Mouse (Mus musculus) limb, embryonic 14.5 days (tissue): ENCODE results near the gene Chac1. TPM values are rescaled to one million over a fixed set of nuclear protein-coding genes. Genes with fewer than 3 reads are reported as not detected.

Experiments used
- ATAC-seq: fragments of 200-750 bp; cut with Nextera tagmentation; 2 replicates; pipeline ENCODE4 v1.8.0; 2017; ENCODE audit warnings: low read depth, moderate number of reproducible peaks, moderate TSS enrichment; ENCODE audit not compliant: low FRiP score
- DNase-seq: peaks from one replicate; pipeline ENCODE4 v3.0.0-alpha.2; 2015; ENCODE audit warnings: low spot score
- H3K27ac ChIP-seq: fragments of 300-500 bp; sonication (generic); replicated peaks from 2 replicates; pipeline ENCODE4 v1.5.1; 2014; ENCODE audit warnings: low read depth, mild to moderate bottlenecking, low read length, moderate library complexity, mixed read lengths
- H3K27me3 ChIP-seq: fragments of 300-500 bp; sonication (generic); 2 replicates; pipeline ENCODE4 v1.6.1; 2014; ENCODE audit warnings: low read length, mixed read lengths; ENCODE audit not compliant: control insufficient read depth, insufficient read depth
- H3K36me3 ChIP-seq: fragments of 300-500 bp; sonication (generic); 2 replicates; pipeline ENCODE4 v1.6.1; 2014; ENCODE audit warnings: mild to moderate bottlenecking, low read length, moderate library complexity, mixed read lengths; ENCODE audit not compliant: control insufficient read depth, insufficient read depth
- H3K4me1 ChIP-seq: fragments of 300-500 bp; sonication (generic); 2 replicates; pipeline ENCODE4 v1.6.1; 2014; ENCODE audit warnings: antibody characterized with exemption, low read length, mixed read lengths; ENCODE audit not compliant: control insufficient read depth, insufficient read depth
- H3K4me2 ChIP-seq: fragments of 300-500 bp; sonication (generic); replicated peaks from 2 replicates; pipeline ENCODE4 v1.6.1; 2014; ENCODE audit warnings: low read depth, mild to moderate bottlenecking, low read length, moderate library complexity; ENCODE audit not compliant: severe bottlenecking
- H3K4me3 ChIP-seq: fragments of 300-500 bp; sonication (generic); replicated peaks from 2 replicates; pipeline ENCODE4 v1.5.1; 2014; ENCODE audit warnings: low read length
- H3K9ac ChIP-seq: fragments of 300-500 bp; sonication (generic); 2 replicates; pipeline ENCODE4 v1.6.1; 2014; ENCODE audit warnings: mild to moderate bottlenecking, low read depth, low read length, moderate library complexity; ENCODE audit not compliant: severe bottlenecking
- H3K9me3 ChIP-seq: fragments of 300-500 bp; sonication (generic); 2 replicates; pipeline ENCODE4 v1.6.1; 2016; ENCODE audit warnings: low read length; ENCODE audit not compliant: control insufficient read depth
- POLR2A ChIP-seq: fragments of 200-500 bp; IDR thresholded peaks from 2 replicates; pipeline ENCODE4 v1.8.0; 2012; ENCODE audit warnings: inconsistent platforms, mild to moderate bottlenecking, moderate library complexity, borderline replicate concordance; ENCODE audit not compliant: insufficient read depth, insufficient read length; ENCODE audit errors: extremely low read depth
- WGBS: fragments of 180-500 bp; shearing (Covaris S2); extraction: QIAGEN DNeasy Blood & Tissue Kit; methylation state at CpG from one replicate; pipeline ENCODE4 v1.1.7; 2014; 5-methylcytosine and 5-hydroxymethylcytosine counted together
- polyA plus RNA-seq, 2 experiments: library from polyadenylated mRNA; depleted of rRNA in 1 of 2; stranded (reverse) in 1 of 2; unstranded in 1 of 2; fragments of >200 nt; fragmentation: Nextera tagmentation in 1 of 2; extraction: Ambion mirVana in 1 of 2; gene quantifications; 2 replicates each; pipeline versions ENCODE4 v1.2.1 to v1.2.3; 2012 to 2014

The Chac1 gene
- polyA plus RNA-seq, 2 experiments: 0.48 to 0.94 TPM

DNA sequence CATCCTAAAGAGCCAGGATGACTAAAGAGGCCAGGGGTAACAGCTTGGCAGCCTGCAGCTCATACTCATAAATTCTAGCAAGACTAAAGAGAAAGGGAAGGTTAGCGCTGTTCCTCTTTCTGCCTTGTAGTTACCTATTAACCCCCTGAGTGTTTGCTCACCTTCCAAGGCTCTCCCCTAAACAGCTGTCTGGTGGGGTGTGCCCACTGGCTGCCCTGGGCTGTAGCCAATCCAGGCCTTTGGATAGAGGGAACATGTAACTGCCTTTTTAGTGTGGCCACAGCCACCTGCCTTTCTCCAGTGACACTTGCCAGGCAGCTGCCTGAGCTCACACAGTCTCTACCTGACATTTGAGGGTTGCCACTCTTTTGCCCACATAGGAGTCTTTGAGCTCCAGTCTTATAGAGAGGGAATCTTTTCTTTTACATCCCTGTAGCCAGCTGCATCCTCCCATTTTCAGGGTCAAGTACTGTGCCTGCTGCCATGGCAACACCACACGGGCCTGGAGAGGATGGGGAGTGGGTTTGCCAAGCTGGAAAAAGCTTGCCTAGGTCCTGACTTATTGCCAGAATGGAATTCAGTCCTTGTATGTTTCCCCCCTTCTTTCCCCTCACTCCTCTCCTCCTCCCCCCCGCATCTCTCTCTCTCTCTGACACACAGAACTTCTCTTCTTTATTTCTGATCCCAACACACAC is 21.8 kb upstream of the Chac1 start:
- no peak for ATAC-seq
- DNase-seq: no peak
- Histone ChIP-seq H3K9ac (no peak overlapping the region), H3K9me3 (no peaks in the 10 kb centered on the region), H3K4me3 (no peak overlapping the region), H3K27ac (no peak overlapping the region), H3K4me2 (no peak overlapping the region), H3K27me3 (peaks cover 54% of the 10 kb centered on the region), H3K36me3 (no peaks in the 10 kb centered on the region), H3K4me1 (peaks cover 21% of the 10 kb centered on the region)
- no peak for TF ChIP-seq POLR2A
- 57% methylated on average over 3 of the region's 3 CpGs for WGBS

DNA sequence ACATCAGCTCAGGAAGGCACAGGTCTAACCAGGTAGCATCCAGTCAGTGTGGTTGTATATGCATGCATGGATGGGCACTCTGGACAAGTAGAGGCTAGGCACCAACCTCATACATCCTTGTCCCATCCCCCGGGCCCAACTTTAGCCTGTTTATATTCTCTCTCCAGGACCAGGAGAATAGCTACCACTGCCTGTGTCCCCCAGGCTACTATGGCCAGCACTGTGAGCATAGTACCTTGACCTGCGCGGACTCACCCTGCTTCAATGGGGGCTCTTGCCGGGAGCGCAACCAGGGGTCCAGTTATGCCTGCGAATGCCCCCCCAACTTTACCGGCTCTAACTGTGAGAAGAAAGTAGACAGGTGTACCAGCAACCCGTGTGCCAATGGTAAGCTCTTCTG is 20.2 kb upstream of the Chac1 start:
- Histone ChIP-seq H3K4me1 (peaks cover 8% of the 10 kb centered on the region), H3K9me3 (no peaks in the 10 kb centered on the region), H3K4me3 (no peak overlapping the region), H3K36me3 (no peaks in the 10 kb centered on the region), H3K27ac (no peak overlapping the region), H3K4me2 (no peak overlapping the region), H3K9ac (no peak overlapping the region), H3K27me3 (peaks cover 40% of the 10 kb centered on the region)
- WGBS: 87% methylated on average over 8 of the region's 8 CpGs
- ATAC-seq: no peak
- no peak for DNase-seq
- TF ChIP-seq POLR2A: no peak

DNA sequence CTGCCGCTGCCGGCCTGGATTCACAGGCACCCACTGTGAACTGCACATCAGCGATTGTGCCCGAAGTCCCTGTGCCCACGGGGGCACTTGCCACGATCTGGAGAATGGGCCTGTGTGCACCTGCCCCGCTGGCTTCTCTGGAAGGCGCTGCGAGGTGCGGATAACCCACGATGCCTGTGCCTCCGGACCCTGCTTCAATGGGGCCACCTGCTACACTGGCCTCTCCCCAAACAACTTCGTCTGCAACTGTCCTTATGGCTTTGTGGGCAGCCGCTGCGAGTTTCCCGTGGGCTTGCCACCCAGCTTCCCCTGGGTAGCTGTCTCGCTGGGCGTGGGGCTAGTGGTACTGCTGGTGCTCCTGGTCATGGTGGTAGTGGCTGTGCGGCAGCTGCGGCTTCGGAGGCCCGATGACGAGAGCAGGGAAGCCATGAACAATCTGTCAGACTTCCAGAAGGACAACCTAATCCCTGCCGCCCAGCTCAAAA is 18.8 kb upstream of the Chac1 start:
- no peak for DNase-seq
- no peaks in the 10 kb centered on the region for H3K9me3 ChIP-seq
- no peak for TF ChIP-seq POLR2A
- H3K4me2 ChIP-seq: no peak overlapping the region
- 65% methylated on average over 24 of the region's 24 CpGs for WGBS
- H3K36me3 ChIP-seq: no peaks in the 10 kb centered on the region
- peaks cover 27% of the 10 kb centered on the region for H3K27me3 ChIP-seq
- H3K27ac ChIP-seq: no peak overlapping the region
- no peak overlapping the region for H3K4me3 ChIP-seq
- no peak for ATAC-seq
- no peak overlapping the region for H3K9ac ChIP-seq
- H3K4me1 ChIP-seq: no peaks in the 10 kb centered on the region

DNA sequence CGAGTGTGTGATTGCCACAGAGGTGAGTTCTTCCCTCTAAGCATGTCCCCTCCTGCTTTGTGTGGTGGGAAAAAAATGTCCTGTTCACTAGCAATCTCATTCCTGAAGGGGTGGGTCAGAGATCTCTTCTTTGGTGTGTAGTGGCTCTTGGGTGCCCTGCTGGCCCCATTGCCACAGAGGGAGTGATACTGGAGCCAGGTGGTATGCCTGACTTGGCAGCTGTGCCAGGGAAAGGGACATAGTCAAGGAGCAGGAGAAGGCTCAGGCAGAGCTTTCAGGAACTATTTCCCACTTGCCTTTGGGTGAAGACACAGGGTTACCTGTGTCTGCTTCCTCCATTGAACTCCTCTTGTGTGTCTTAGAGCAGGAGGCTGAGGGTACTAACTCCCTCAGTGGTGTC is 16.9 kb upstream of the Chac1 start:
- peaks cover 7% of the 10 kb centered on the region for H3K27me3 ChIP-seq
- H3K9me3 ChIP-seq: no peaks in the 10 kb centered on the region
- H3K4me2 ChIP-seq: no peak overlapping the region
- H3K9ac ChIP-seq: no peak overlapping the region
- no peaks in the 10 kb centered on the region for H3K36me3 ChIP-seq
- WGBS: 58% methylated on average over 1 of the region's 1 CpGs
- no peak overlapping the region for H3K4me3 ChIP-seq
- no peak overlapping the region for H3K27ac ChIP-seq
- DNase-seq (no peak), ATAC-seq (no peak)
- peaks cover 4% of the 10 kb centered on the region; the same call in 1 of the 2 replicates for H3K4me1 ChIP-seq
- TF ChIP-seq POLR2A: no peak

DNA sequence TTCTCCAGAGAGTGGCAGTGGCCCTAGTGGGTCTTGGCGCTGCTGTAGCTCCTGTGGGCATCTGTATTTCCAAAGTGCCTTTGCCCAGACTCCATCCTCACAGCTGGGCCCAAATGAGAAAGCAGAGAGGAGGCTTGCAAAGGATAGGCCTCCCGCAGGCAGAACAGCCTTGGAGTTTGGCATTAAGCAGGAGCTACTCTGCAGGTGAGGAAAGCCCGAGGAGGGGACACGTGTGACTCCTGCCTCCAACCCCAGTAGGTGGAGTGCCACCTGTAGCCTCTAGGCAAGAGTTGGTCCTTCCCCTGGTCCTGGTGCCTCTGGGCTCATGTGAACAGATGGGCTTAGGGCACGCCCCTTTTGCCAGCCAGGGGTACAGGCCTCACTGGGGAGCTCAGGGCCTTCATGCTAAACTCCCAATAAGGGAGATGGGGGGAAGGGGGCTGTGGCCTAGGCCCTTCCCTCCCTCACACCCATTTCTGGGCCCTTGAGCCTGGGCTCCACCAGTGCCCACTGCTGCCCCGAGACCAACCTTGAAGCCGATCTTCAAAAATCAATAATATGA is 16.0 kb upstream of the Chac1 start:
- TF ChIP-seq POLR2A: no peak
- Histone ChIP-seq H3K36me3 (no peaks in the 10 kb centered on the region), H3K9me3 (no peaks in the 10 kb centered on the region), H3K4me3 (no peak overlapping the region), H3K4me1 (peaks cover 4% of the 10 kb centered on the region; the same call in 1 of the 2 replicates), H3K4me2 (no peak overlapping the region), H3K27ac (no peak overlapping the region), H3K9ac (no peak overlapping the region), H3K27me3 (peaks cover 4% of the 10 kb centered on the region; the same call in 1 of the 2 replicates)
- DNase-seq (no peak), ATAC-seq (no peak)
- WGBS: 61% methylated on average over 7 of the region's 7 CpGs
